Comparison of ENCODE assay signal across 8 mouse cellular contexts in the genomic region with DNA sequence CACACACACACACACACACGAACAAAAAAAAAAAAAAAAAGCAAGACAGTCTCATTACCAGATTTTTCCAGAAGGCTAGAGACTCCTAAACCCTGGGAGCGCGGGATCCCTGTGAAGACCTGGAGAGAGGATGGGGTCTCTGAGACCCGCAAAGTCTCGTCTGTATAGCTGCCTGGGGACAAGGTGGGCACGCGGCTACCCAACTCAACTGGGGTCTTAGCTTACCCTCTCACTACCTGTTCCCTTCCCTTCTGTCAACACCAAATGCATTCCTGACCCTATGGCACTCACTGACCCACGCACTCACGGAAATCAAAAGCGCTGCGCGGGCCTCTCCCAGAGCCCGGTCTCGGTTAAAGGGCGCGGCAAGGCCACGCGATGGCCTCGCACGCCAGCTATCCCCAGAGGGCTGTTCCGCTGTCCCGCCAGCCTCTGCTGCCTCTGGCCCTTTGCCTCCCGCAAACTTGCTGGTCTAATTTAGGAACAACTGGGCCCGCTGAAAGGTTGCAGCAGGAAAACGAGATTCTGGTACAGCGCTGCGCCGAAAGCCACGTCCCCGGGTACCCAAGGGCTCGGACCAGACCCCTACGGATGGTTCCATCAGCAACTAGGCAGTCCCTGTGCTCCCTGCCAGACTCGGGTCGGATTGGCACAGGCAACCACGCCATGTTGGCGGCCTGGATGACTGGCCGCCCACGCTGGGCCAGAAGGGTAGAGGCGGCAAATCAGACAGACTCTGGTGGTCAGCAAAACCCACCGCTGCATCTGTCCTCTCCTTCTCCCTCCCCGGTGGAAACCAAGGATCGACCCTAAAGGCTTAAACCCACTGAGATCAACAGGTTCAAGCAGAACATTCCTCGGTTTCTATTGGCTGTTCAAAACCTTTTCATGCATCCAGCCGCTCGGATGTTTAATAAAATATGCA. TPM values are rescaled to one million over a fixed set of nuclear protein-coding genes. Genes with fewer than 3 reads are reported as not detected.
DNase-seq lines count a peak whose midpoint lies in the region; ATAC-seq and TF ChIP-seq lines count a peak whose summit lies in the region.

No protein-coding gene starts in this region.

- DNase-seq in right cerebral cortex, postnatal 25 days, result peak; percentile 13
- no peak for DNase-seq in right cerebral cortex, postnatal 10 days (ENCODE audit: low spot score in 2 of 2)
- DNase-seq in embryonic facial prominence, embryonic 11.5 days (ENCODE audit: low spot score), result no peak
- DNase-seq in heart, postnatal 0 days (ENCODE audit: low spot score), result no peak
- DNase-seq in midbrain, embryonic 11.5 days (ENCODE audit: low spot score, missing footprints), result peak; percentile 97
- DNase-seq in layer of hippocampus, adult 9-10 months (ENCODE audit: low spot score), result no peak
- DNase-seq in layer of hippocampus, adult 9-11 months, result no peak

- peaks cover 16% of the 10 kb centered on the region for H3K27me3 ChIP-seq in embryonic facial prominence, embryonic 11.5 days (ENCODE audit: control insufficient read depth, insufficient read depth, low read length)
- peaks cover 94% of the 10 kb centered on the region for H3K27me3 ChIP-seq in heart, postnatal 0 days (ENCODE audit: control insufficient read depth, insufficient read depth, low read length)
- H3K27me3 ChIP-seq in midbrain, embryonic 11.5 days (ENCODE audit: control insufficient read depth, insufficient read depth, low read length), result peaks cover 78% of the 10 kb centered on the region

- peak overlapping the region; percentile 44 for H3K4me2 ChIP-seq in embryonic facial prominence, embryonic 11.5 days (ENCODE audit: low read depth, low read length)
- peak overlapping the region; percentile 48 for H3K4me2 ChIP-seq in heart, postnatal 0 days (ENCODE audit: low read depth, low read length)
- H3K4me2 ChIP-seq in midbrain, embryonic 11.5 days, result peak overlapping the region; percentile 42

- TF ChIP-seq EP300 in heart, postnatal 0 days (IDR thresholded peaks at IDR 0.05; ENCODE audit: low read depth), result no peak

- under 1% methylated on average over 45 of the region's 45 CpGs for WGBS in embryonic facial prominence, embryonic 11.5 days
- WGBS in heart, postnatal 0 days, result 3% methylated on average over 45 of the region's 45 CpGs
- WGBS in midbrain, embryonic 11.5 days, result under 1% methylated on average over 45 of the region's 45 CpGs

- H3K9ac ChIP-seq in embryonic facial prominence, embryonic 11.5 days (replicated peaks; ENCODE audit: low read length), result peak overlapping the region; percentile 30
- H3K9ac ChIP-seq in heart, postnatal 0 days (replicated peaks; ENCODE audit: low read depth, low read length), result no peak overlapping the region
- H3K9ac ChIP-seq in midbrain, embryonic 11.5 days (ENCODE audit: low read length), result peak overlapping the region; percentile 54

- H3K36me3 ChIP-seq in embryonic facial prominence, embryonic 11.5 days (replicated peaks; ENCODE audit: control insufficient read depth, insufficient read depth, low read depth, low read length), result no peaks in the 10 kb centered on the region
- H3K36me3 ChIP-seq in heart, postnatal 0 days (replicated peaks; ENCODE audit: control insufficient read depth, insufficient read depth, low read length), result no peaks in the 10 kb centered on the region
- no peaks in the 10 kb centered on the region for H3K36me3 ChIP-seq in midbrain, embryonic 11.5 days (ENCODE audit: control insufficient read depth, insufficient read depth, low read length)

- no peak for ATAC-seq in embryonic facial prominence, embryonic 11.5 days (replicated peaks; ENCODE audit: insufficient number of reproducible peaks, low FRiP score, low TSS enrichment, low read depth)
- no peak for ATAC-seq in heart, postnatal 0 days (ENCODE audit: insufficient read depth, low read depth)
- ATAC-seq in midbrain, embryonic 11.5 days (ENCODE audit: low FRiP score), result no peak
- ATAC-seq in activated CD4-positive, CD25-positive, alpha-beta regulatory T cell, adult 4 months, result no peak

- no peak for TF ChIP-seq CTCF in heart, postnatal 0 days (IDR thresholded peaks at IDR 0.05; ENCODE audit: low read depth)

- H3K4me1 ChIP-seq in embryonic facial prominence, embryonic 11.5 days (ENCODE audit: control insufficient read depth, insufficient read depth, low read length), result no peaks in the 10 kb centered on the region; the same call in 1 of the 2 replicates
- H3K4me1 ChIP-seq in heart, postnatal 0 days (ENCODE audit: control insufficient read depth, insufficient read depth), result peaks cover 13% of the 10 kb centered on the region; the same call in 1 of the 2 replicates
- peaks cover 11% of the 10 kb centered on the region for H3K4me1 ChIP-seq in midbrain, embryonic 11.5 days (ENCODE audit: control insufficient read depth, insufficient read depth, low read length)

- H3K4me3 ChIP-seq in embryonic facial prominence, embryonic 11.5 days (ENCODE audit: low read depth, low read length), result peak overlapping the region; percentile 56
- peak overlapping the region; percentile 37 for H3K4me3 ChIP-seq in heart, postnatal 0 days (ENCODE audit: low read depth, low read length)
- peak overlapping the region; percentile 49 for H3K4me3 ChIP-seq in midbrain, embryonic 11.5 days (ENCODE audit: low read depth, low read length)

- H3K9me3 ChIP-seq in embryonic facial prominence, embryonic 11.5 days (replicated peaks; ENCODE audit: control insufficient read depth, low read length), result no peaks in the 10 kb centered on the region
- H3K9me3 ChIP-seq in heart, postnatal 0 days (replicated peaks; ENCODE audit: control insufficient read depth, low read length), result no peaks in the 10 kb centered on the region
- no peaks in the 10 kb centered on the region for H3K9me3 ChIP-seq in midbrain, embryonic 11.5 days (ENCODE audit: control insufficient read depth, low read length)

- 0 out of 2 replicates have a peak overlapping the region, but pooled peaks have one; percentile 10 for H3K27ac ChIP-seq in embryonic facial prominence, embryonic 11.5 days (replicated peaks; ENCODE audit: low read depth, low read length)
- no peak overlapping the region for H3K27ac ChIP-seq in heart, postnatal 0 days (ENCODE audit: low read depth)
- peak overlapping the region; percentile 44 for H3K27ac ChIP-seq in midbrain, embryonic 11.5 days (ENCODE audit: low read depth, low read length)

RNA-seq across cellular contexts. Expression of a gene that starts 2.5 kb away (rescaled TPM):
- polyA plus RNA-seq in embryonic facial prominence, embryonic 11.5 days (2014; fragmentation: Nextera tagmentation; extraction: Ambion mirVana), result 52.5 and 54.8 TPM in 2 replicates
- 13.1 and 13.3 TPM in 2 replicates for total RNA-seq in heart, postnatal 0 days (2014; rRNA removed; ENCODE audit: low replicate concordance)
- 13.2 and 15.0 TPM in 2 replicates for polyA plus RNA-seq in heart, postnatal 0 days (2015; fragmentation: Nextera tagmentation; extraction: Ambion mirVana)
- polyA plus RNA-seq in midbrain, embryonic 11.5 days (2014; fragmentation: Nextera tagmentation; extraction: Ambion mirVana), result 59.6 and 61.7 TPM in 2 replicates
- 10 to 100 TPM; 32.0 to 42.4 TPM for polyA plus RNA-seq in activated CD4-positive, CD25-positive, alpha-beta regulatory T cell, adult 4 months (2017; shearing (Covaris generic))

RNA-seq across cellular contexts. Expression of a gene that starts 2.9 kb away (rescaled TPM):
- 19.3 and 20.7 TPM in 2 replicates for polyA plus RNA-seq in embryonic facial prominence, embryonic 11.5 days (2014; fragmentation: Nextera tagmentation; extraction: Ambion mirVana)
- total RNA-seq in heart, postnatal 0 days (2014; rRNA removed; ENCODE audit: low replicate concordance), result 0.11 and 0.73 TPM in 2 replicates
- polyA plus RNA-seq in heart, postnatal 0 days (2015; fragmentation: Nextera tagmentation; extraction: Ambion mirVana), result 2.3 and 5.6 TPM in 2 replicates
- 54.3 and 57.8 TPM in 2 replicates for polyA plus RNA-seq in midbrain, embryonic 11.5 days (2014; fragmentation: Nextera tagmentation; extraction: Ambion mirVana)
- not detected for polyA plus RNA-seq in activated CD4-positive, CD25-positive, alpha-beta regulatory T cell, adult 4 months (2017; shearing (Covaris generic))

Comparison
In these comparisons a context has a peak if more than half of its experiments do, and no peak if none do; other contexts are left out.
1. DNase-seq: peak in right cerebral cortex, postnatal 25 days (single experiment) and midbrain, embryonic 11.5 days (single experiment); none in right cerebral cortex, postnatal 10 days (0 of 2), embryonic facial prominence, embryonic 11.5 days (single experiment), heart, postnatal 0 days (single experiment), layer of hippocampus, adult 9-10 months (single experiment) and layer of hippocampus, adult 9-11 months (single experiment).
2. Peak in every context shown above with its lines, with median percentiles within 50 percentile points of each other: H3K4me2 ChIP-seq and H3K4me3 ChIP-seq.